Mouse (Mus musculus) CH12.LX (cell line): Measurements from ENCODE around the gene Mgat2.
A peak's percentile ranks its signal among the peaks of the same experiment; 100 is the strongest.

Source experiments
- CHD1 ChIP-seq: IDR thresholded peaks from 2 replicates; pipeline ENCODE4 v1.6.1; 2012; ENCODE audit warnings: low read depth, low read length, improper control_type of control experiment, inconsistent platforms
- CHD2 ChIP-seq: IDR thresholded peaks from 2 replicates; pipeline ENCODE4 v1.6.1; 2011; ENCODE audit warnings: low read length, improper control_type of control experiment
- CTCF ChIP-seq, 2 experiments: IDR thresholded peaks in 1 of 2; conservative IDR thresholded peaks in 1 of 2; 2 replicates each; pipeline ENCODE4 v1.5.1; 2011 to 2012; ENCODE audit warnings: low read depth in 2 of 2, low read length in 2 of 2, improper control_type of control experiment in 1 of 2, inconsistent platforms in 1 of 2, mild to moderate bottlenecking in 1 of 2, moderate library complexity in 1 of 2
- EP300 ChIP-seq: IDR thresholded peaks from 2 replicates; pipeline ENCODE4 v1.6.1; 2011; ENCODE audit warnings: low read length, improper control_type of control experiment
- JUND ChIP-seq: conservative IDR thresholded peaks from 2 replicates; pipeline ENCODE4 v1.6.1; 2011; ENCODE audit warnings: low read depth, low read length, improper control_type of control experiment
- NRF1 ChIP-seq: IDR thresholded peaks from 2 replicates; pipeline ENCODE4 v1.6.1; 2014; ENCODE audit warnings: low read depth, mild to moderate bottlenecking, inconsistent platforms, low read length, improper control_type of control experiment, moderate library complexity
- POLR2A ChIP-seq: IDR thresholded peaks from 2 replicates; pipeline ENCODE4 v1.6.1; 2011; ENCODE audit warnings: low read depth, mild to moderate bottlenecking, improper control_type of control experiment, low read length
- SMC3 ChIP-seq: IDR thresholded peaks from 2 replicates; pipeline ENCODE4 v1.6.1; 2011; ENCODE audit warnings: low read depth, low read length, improper control_type of control experiment
- TCF12 ChIP-seq: IDR thresholded peaks from 2 replicates; pipeline ENCODE4 v1.6.1; 2014; ENCODE audit warnings: low read depth, mild to moderate bottlenecking, inconsistent platforms, low read length, improper control_type of control experiment
- USF2 ChIP-seq: conservative IDR thresholded peaks from 2 replicates; pipeline ENCODE4 v1.6.1; 2011; ENCODE audit warnings: low read depth, low read length, improper control_type of control experiment
- ZC3H11A ChIP-seq: IDR thresholded peaks from 2 replicates; pipeline ENCODE4 v1.6.1; 2012; ENCODE audit warnings: low read depth, mild to moderate bottlenecking, inconsistent platforms, low read length, improper control_type of control experiment

GRCm38 (mm10) chr12:69211057-69211456 is 27.1 kb downstream of the Mgat2 start:
- TF ChIP-seq EP300 (no peak), CTCF (conservative IDR thresholded peaks at IDR 0.05 in 1 of 2, IDR thresholded peaks at IDR 0.05 in 1 of 2; ENCODE audit: low read depth in 2 of 2, low read length in 2 of 2) (peak in 1 of 2 experiments; percentile 49; a peak in 2 of 4 replicates), POLR2A (no peak), SMC3 (peak; percentile 43), NRF1 (no peak), ZC3H11A (no peak), JUND (no peak), CHD1 (no peak), TCF12 (no peak), USF2 (no peak), CHD2 (no peak)
